Mouse (Mus musculus) natural killer cell, adult 2 months (primary cell): Measurements from ENCODE around the gene Nutm2.
A peak's percentile ranks its signal among the peaks of the same experiment; 100 is the strongest.
"Not testable (repeated sequence)": the region's sequence is repeated elsewhere in the genome, so short reads cannot be mapped to it uniquely, and the experiment has no call there.

ENCODE experiments used
- DNase-seq, 2 experiments: peaks; one replicate each; pipeline ENCODE4 v3.0.0; 2022; ENCODE audit warnings: low spot score in 2 of 2

The Nutm2 gene

DNA sequence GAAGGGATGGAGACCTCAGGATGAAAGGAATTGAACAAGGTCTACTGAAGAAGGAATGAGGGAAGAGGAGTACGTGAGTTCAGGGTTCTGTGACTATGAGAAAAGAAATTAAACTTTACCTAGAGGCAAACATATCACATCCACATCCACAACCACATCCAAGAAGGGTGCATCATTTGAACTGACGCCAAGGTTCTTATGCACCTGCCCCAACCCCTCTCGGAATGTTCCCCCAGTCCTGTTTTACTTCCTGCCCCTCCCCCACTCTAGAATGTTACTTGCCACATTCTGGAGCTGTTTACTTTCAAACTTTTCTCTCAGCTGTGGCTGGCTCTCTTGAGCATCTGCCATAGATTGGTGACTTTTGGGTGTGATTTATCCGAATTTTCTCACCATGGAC lies at the start of gene Nutm2:
Gene Nutm2 (plus strand): TSS at position 301 of the 400 bp plus-strand sequence.
- no peak for DNase-seq

DNA sequence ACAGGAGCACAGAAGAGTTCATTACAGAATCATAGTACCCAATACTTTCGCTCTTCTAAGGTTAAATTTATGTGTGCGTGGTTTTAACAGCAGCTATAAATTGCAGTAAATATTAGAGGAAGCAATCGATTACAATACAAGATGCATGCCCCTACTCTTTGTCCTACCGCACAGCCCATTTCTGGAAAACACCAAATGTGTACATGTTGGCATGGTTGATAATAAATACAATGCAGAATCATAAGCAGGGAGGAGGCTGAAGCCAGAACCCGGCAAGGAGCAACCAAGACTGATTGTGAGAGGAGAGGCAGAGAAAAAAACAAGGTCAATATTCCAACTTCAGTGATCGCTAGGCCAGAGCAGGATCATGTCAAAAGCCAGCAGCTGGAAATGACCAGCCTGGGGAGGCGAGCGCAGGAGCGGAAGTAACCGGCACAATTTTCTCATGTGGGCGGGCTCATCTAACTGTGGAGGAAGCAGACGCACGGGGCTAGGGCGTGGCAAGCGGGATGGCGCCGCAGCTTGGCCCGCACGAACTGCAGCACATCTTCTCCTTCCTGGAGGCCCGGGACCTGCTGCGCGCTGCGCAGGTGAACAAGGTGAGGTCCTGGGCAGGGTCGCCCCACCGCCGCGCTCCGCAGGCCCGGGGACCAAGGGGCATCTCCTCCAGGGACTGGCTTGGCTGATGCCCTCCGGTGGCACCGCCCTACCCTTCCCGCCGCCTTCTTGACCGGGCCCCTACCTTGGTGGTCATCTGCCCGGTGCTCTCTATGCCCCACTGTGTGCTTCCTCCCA lies 49.5 kb upstream of the Nutm2 start, which contains the start of gene Fbxw17:
Gene Fbxw17 (plus strand): TSS at position 476 of the 795 bp plus-strand sequence.
- DNase-seq, result peak; percentile 26 to 37

DNA sequence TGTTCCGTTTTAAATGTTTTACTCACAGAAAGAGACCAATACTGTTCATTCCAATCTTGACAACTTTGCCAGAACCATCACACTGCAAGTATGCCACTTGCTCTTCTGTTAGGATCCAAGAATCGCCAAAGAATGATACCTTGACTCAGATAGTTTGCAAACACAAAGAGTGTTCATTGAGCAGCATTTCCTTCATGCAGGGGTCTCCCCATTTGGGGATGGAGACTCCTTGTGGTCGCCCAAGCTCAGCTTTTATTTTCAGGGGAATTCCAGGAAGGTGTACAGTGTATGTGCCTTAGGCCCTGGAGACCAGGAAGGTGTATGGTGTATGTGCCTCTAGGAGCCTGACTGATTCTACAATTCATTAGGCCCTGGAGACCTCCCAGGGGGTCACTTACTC lies 48.7 kb upstream of the Nutm2 start:
- no peak for DNase-seq

DNA sequence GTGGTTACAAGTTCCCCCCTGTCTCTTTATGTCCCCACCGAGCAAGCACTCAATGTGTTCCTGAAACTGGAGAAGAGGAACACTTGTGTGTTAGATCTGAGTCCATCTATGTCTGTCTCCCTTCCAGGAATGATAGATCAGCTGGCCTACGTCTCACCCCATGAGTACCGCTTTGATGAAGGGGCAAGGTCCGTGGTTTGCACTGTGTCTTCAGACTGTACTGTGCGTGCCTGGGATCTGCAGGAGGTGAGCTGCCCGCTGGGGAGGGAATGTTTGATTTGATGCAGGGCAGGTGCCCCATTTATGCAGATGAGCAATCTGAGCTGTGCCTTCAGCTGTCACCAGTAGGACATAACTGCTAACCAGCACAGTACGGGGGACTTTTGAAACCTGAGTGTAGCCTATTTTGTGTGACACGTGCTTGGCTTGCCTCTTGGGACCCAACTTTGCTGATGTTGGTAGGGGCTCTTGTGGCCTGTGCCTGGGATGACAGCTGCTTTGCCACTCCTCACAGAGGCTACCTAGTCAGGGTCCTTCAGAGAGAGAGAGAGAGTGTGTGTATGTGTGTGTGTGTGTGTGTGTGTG lies 43.4 kb upstream of the Nutm2 start:
- no peak for DNase-seq

DNA sequence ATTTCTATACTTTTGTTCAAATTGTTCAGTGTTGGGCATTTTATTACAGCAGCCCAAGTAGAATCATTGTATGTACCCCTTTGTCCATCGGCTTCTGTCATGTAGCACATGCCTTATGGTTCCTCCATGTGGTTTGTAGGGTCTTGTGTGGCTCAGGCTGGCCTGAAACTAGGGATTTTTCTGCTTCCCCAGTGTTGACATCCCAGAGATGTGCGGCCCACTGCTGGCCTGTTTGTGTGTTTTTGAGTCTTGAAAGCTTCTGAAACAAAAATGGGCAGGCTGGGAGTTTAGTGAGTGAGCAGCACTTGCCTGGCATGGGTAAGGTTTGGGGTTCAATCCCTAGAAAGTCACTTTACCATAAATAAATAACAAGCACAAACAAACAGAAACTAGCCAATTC lies 42.6 kb upstream of the Nutm2 start:
- DNase-seq, result no peak

DNA sequence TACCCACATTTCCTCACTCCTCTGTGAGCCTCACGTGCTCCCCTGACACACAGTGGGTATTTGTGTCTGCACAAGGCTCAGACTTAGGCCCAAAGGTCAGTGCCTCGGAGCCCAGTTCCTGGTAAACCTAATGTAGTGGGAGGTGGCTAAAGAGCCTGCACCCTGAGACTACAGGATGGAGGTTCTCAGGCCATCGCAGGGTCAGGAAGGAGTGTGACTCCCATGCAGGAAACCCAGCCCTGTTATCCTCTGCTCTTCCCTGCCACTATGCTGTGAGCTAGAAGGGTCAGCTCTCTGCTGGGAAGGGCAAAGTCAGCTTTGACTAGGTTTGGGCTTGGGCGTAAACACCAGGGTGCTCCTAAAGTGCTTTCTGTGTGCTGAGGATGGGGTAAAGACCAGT lies 40.4 kb upstream of the Nutm2 start:
- no peak for DNase-seq

DNA sequence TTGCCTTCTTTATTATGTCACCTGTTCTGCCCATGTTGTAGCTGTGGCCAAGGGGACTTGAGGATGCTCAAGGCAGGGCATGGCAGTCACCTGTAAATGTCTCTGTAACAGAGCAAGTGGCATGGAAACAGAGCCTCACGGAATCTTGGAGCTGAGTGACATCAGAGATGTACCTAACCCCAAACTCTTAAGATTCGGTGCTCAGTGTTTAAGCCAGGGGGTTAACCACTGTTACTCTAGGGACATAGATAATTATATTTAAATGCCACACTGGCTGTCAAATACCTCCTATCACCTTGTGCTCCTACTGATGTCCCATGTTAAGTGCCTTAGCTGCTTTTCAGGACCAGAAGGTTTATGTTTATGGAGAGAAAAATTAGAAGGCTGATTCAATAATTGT lies 23.3 kb upstream of the Nutm2 start, which contains the start of gene Gm47429:
Gene Gm47429 (minus strand): TSS at position 101 of the 400 bp plus-strand sequence.
- no peak for DNase-seq

DNA sequence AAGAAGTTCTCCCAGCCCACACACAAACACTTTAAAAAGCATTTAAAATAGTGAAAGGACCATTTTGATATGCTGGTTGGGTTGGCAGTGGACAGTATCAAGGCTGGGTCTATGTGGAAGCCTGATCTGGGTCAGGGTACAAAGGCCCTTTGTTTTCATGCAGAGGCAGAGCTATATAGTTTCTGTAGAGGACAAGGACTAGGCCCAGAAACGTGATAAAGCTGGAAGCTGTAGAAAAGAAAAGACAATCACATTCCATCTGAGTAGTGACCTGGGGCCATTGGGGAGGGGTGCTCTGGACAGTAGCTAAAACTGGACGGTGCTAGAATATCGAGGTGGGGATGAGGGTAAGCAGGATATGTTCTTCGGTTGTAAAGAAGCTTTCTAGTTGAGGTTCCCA lies 21.8 kb upstream of the Nutm2 start:
- DNase-seq, result no peak

DNA sequence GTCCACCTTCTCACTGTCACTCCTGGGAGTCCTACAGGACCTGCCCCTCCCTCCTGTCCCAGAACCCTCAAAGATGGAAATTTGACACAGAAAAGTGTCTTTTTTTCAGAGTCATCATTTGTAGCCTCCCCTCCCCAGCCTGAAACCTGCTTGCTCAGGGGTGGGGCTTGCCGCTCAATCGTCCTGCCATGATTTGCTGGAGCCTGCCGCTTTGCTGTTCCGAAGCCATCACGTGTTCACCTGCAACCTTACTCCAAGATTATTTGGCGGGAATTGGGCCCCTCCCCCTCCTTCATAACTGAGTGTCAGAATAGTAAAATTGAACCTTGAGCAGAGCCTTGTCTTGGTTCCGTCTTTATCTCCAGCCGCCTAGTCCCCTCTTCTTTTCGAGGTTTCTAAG lies 14.8 kb upstream of the Nutm2 start:
- not testable (repeated sequence) for DNase-seq

DNA sequence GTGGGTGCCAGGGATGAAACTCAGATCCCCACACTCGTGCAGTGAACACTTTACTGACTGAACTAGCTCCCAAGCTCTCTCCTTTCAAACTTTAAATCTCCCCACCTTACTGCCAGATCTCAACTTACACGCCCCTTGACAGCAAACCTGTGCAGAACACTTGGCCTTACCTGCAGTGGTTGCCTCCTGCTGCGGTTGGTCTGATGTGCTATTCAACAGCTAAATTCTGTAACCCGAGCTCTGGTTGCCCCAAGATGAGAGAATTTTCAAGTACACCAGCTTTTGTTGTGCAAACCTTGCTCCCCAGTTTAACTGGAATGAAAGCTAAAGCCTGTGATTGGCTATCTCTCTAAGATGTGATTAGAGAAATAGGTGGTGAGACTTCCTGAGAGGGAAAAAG lies 13.7 kb upstream of the Nutm2 start:
- no peak for DNase-seq

DNA sequence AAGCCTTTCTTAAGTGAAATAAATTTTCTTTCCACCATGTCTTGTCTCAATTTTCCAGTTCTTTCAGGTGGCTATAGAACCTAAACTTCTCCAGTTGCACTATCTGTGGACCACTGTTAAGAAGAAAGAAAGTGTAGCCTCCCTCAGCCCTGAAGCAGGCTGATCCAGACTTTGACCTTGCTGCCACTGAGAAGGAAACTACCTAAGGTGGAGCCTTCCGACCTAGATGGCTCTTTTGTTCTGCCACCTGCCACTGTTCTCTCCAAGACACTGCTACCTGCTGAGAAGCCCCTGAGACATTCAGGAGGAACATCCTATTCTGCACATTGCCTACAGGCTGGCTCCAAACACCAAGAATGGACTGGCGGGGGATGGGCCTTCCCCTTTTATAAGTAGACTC lies 6.7 kb upstream of the Nutm2 start:
- not testable (repeated sequence) for DNase-seq

DNA sequence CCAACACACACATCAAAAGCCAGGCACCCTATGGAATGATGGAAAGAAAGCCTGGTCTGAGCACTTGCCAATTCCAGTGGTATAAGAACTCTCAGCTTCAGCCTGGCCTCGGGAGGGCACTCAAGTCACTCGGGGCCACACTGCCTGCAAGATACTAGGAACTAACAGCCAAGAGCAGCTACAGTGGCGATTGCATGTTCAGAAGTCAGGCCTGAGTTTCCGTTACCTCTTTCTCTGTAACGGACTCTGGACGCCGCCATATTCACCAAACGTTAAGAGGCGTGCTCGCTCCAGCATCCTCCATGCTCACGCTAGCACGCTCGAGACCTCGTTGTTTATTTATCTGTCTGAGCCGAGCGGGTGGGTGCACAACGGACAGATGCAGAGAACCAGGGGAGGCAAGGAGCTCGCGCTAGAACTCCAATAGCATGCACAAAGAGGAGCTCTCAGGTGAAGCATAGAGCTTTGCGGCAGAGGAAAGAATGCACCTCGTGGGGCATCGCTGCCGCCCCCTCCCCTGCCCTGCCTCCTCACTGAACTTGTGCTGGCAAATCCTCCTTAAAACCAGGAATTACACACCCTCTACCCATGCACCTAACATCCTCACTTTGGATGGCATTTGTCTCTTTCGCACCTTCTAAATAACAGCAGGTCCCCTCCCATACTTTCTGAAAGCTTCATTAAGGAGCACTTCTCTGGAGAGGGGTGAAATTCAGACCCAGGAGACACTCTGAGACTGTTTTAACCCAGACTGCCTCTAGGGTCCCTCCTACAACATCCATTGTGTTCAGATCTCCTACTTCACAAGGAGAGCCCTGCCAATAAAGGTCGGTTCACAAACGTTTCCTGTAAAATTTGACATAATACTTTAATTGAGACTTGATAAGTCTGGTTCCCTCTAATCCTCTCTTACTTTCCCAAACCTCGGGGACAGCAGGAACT lies 2.2 kb upstream of the Nutm2 start:
- no peak for DNase-seq

DNA sequence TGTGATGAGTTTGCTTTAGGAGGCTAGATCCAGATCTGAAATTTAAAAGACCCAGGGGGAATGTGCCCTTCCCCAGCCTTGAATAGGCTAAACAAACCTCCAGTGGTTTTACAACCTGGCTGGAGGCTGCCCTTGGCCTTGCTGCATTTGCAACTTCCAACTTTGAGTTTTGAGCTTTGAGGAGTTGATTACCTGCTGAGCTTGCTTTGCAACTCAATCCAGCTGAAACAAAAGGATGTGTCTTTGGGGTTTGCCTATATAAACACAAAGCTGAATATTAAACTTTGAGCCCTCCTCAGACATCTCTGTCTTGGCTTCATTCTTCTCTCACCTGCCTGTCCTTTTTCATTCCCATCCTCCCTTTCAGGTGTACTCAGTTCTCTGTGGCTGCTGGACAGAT lies 21.4 kb downstream of the Nutm2 start:
- DNase-seq, result not testable (repeated sequence)

DNA sequence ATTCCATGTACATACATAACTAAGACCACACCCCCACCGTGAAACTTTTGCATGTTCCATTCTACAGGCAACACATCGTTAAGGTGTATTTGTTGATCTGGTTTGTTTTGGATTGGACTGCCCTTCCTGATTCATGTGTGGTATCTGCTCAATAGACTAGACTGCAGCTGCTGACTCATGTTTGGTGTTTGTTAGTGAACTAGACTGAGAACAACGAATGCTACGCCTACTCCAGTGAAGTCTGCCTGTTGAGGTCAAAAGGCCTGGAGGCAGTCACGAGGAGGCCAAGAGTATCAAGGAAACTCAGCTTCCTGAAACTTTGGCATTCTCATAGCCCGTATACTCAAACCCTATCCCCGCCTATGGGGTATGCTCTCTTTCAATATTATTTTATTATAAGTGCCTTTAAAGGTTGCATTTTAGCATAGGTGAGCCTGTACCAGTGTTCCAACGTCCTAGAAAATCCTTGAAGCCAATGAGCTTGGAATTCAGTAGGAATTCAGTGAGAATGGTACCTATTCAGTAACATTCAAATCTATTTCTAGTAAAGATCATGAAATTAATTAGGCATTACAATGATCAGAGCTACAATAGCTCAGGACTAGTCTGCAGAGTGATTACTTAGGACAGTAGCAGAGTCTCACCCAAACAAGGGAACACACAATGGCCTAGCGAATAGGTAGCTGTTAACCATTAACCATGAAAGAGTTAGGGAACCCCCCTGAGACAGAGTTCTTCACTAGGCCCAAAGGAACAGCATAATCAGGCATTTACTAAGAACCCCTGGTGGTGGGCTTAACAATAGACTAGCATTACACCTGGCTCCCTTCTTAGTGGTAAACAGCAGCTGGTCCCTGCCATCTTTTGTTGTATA lies 43.6 kb downstream of the Nutm2 start:
- DNase-seq, result not testable (repeated sequence)
